Mouse (Mus musculus): Measurements from ENCODE around the gene Olfr1016. TPM values are rescaled to one million over a fixed set of nuclear protein-coding genes. Genes with fewer than 3 reads are reported as not detected.

The Olfr1016 gene
- polyA plus RNA-seq (2017; shearing (Covaris generic)), result not detected

GRCm38 (mm10) chr2:85802444-85802843 is at the start of gene Olfr1016:
Olfr1016 (minus strand) TSS chr2:85802544.

GRCm38 (mm10) chr2:85846730-85847129 is 44.4 kb upstream of the Olfr1016 start, which contains the start of gene Olfr1020:
Olfr1020 (plus strand) TSS chr2:85847030.

GRCm38 (mm10) chr2:85845383-85845782 is 43.0 kb upstream of the Olfr1016 start, which contains the start of gene Olfr1019:
Olfr1019 (minus strand) TSS chr2:85845483.

GRCm38 (mm10) chr2:85818179-85818578 is 15.8 kb upstream of the Olfr1016 start, which contains the start of gene Olfr1018:
Olfr1018 (plus strand) TSS chr2:85818479.

GRCm38 (mm10) chr2:85781717-85782116 is 20.6 kb downstream of the Olfr1016 start, which contains the start of gene Olfr1015:
Olfr1015 (plus strand) TSS chr2:85782017.

GRCm38 (mm10) chr2:85772413-85772812 is 29.9 kb downstream of the Olfr1016 start, which contains the start of gene Olfr1014:
Olfr1014 (plus strand) TSS chr2:85772713.

GRCm38 (mm10) chr2:85766798-85767197 is 35.5 kb downstream of the Olfr1016 start, which contains the start of gene Olfr1013:
Olfr1013 (plus strand) TSS chr2:85767098.

GRCm38 (mm10) chr2:85762666-85763065 is 39.7 kb downstream of the Olfr1016 start, which contains the start of gene Olfr1012:
Olfr1012 (minus strand) TSS chr2:85762766.

Other genes with a start within 250 kb of the Olfr1016 start
- gene Olfr996, start 223.3 kb downstream of the Olfr1016 start, polyA plus RNA-seq (2017; shearing (Covaris generic)), result not detected
- gene Olfr998, start 213.6 kb downstream of the Olfr1016 start, polyA plus RNA-seq (2017; shearing (Covaris generic)), result not detected
- not detected for gene Olfr1000, start 190.6 kb downstream of the Olfr1016 start, polyA plus RNA-seq (2017; shearing (Covaris generic))
- gene Olfr1002, start 151.8 kb downstream of the Olfr1016 start, polyA plus RNA-seq (2017; shearing (Covaris generic)), result not detected
- gene Olfr154, start 138.1 kb downstream of the Olfr1016 start, polyA plus RNA-seq (2017; shearing (Covaris generic)), result not detected
- gene Olfr1006, start 123.8 kb downstream of the Olfr1016 start, polyA plus RNA-seq (2017; shearing (Covaris generic)), result not detected
- gene Olfr1008, start 113.1 kb downstream of the Olfr1016 start, polyA plus RNA-seq (2017; shearing (Covaris generic)), result not detected
- not detected for gene Olfr1009, start 87.1 kb downstream of the Olfr1016 start, polyA plus RNA-seq (2017; shearing (Covaris generic))
- gene Olfr1012, start 39.8 kb downstream of the Olfr1016 start, polyA plus RNA-seq (2017; shearing (Covaris generic)), result not detected
- gene Olfr1013, start 35.4 kb downstream of the Olfr1016 start, polyA plus RNA-seq (2017; shearing (Covaris generic)), result not detected
- gene Olfr1014, start 29.8 kb downstream of the Olfr1016 start, polyA plus RNA-seq (2017; shearing (Covaris generic)), result not detected
- gene Olfr1015, start 20.5 kb downstream of the Olfr1016 start, polyA plus RNA-seq (2017; shearing (Covaris generic)), result not detected
- gene Olfr1018, start 15.9 kb upstream of the Olfr1016 start, polyA plus RNA-seq (2017; shearing (Covaris generic)), result not detected
- gene Olfr1019, start 42.9 kb upstream of the Olfr1016 start, polyA plus RNA-seq (2017; shearing (Covaris generic)), result not detected
- gene Olfr1020, start 44.5 kb upstream of the Olfr1016 start, polyA plus RNA-seq (2017; shearing (Covaris generic)), result not detected
- not detected for gene Olfr1022, start 66.0 kb upstream of the Olfr1016 start, polyA plus RNA-seq (2017; shearing (Covaris generic))
- gene Olfr1023, start 83.1 kb upstream of the Olfr1016 start, polyA plus RNA-seq (2017; shearing (Covaris generic)), result not detected
- not detected for gene Olfr1024, start 102.5 kb upstream of the Olfr1016 start, polyA plus RNA-seq (2017; shearing (Covaris generic))
- not detected for gene Olfr1025-ps1, start 112.6 kb upstream of the Olfr1016 start, polyA plus RNA-seq (2017; shearing (Covaris generic))
- gene Olfr1026, start 119.0 kb upstream of the Olfr1016 start, polyA plus RNA-seq (2017; shearing (Covaris generic)), result not detected
- gene Olfr1028, start 147.9 kb upstream of the Olfr1016 start, polyA plus RNA-seq (2017; shearing (Covaris generic)), result not detected
- not detected for gene Olfr1029, start 171.4 kb upstream of the Olfr1016 start, polyA plus RNA-seq (2017; shearing (Covaris generic))
- gene Olfr1030, start 176.7 kb upstream of the Olfr1016 start, polyA plus RNA-seq (2017; shearing (Covaris generic)), result not detected
- not detected for gene Olfr1031, start 187.8 kb upstream of the Olfr1016 start, polyA plus RNA-seq (2017; shearing (Covaris generic))
- not detected for gene Olfr1032, start 203.0 kb upstream of the Olfr1016 start, polyA plus RNA-seq (2017; shearing (Covaris generic))
- gene Olfr1033, start 218.1 kb upstream of the Olfr1016 start, polyA plus RNA-seq (2017; shearing (Covaris generic)), result 1.3 TPM
- not detected for gene Olfr1034, start 243.3 kb upstream of the Olfr1016 start, polyA plus RNA-seq (2017; shearing (Covaris generic))

Measured in CD4-positive, CD25-positive, alpha-beta regulatory T cell, adult 9 weeks (primary cell).